In genomic region chr16:92450331-92450730, GRCm38 (mm10) we compare ENCODE assay signal across 21 mouse cellular contexts. TPM values are rescaled to one million over a fixed set of nuclear protein-coding genes. Genes with fewer than 3 reads are reported as not detected.
DNase-seq lines count a peak whose midpoint lies in the region; ATAC-seq and TF ChIP-seq lines count a peak whose summit lies in the region.
"Had no signal": no experiment of that assay in that cellular context is flagged by ENCODE, and none has a peak within 500 bp of the region (broad histone marks: within the 10 kb centered on the region; RNA-seq: fewer than 3 reads in every experiment).

No protein-coding gene starts in this region.

- no peak for ATAC-seq in forebrain, embryonic 14.5 days
- no peak for ATAC-seq in intestine, embryonic 16.5 days
- ATAC-seq in intestine, postnatal 0 days, result no peak
- ATAC-seq: hindbrain, embryonic 16.5 days; intestine, embryonic 15.5 days had no signal

- no peak for TF ChIP-seq POLR2A in brain, embryonic 14.5 days (IDR thresholded peaks at IDR 0.05; ENCODE audit: borderline replicate concordance, extremely low read depth, insufficient read depth, insufficient read length, poor library complexity, severe bottlenecking)

- no peak for DNase-seq in forebrain, embryonic 10.5 days (ENCODE audit: extremely low spot score, low spot score)
- no peak for DNase-seq in forebrain, embryonic 14.5 days (ENCODE audit: low spot score)
- DNase-seq in brain, embryonic 14.5 days (ENCODE audit: low read depth), result peak; percentile 31
- DNase-seq in cerebellum, adult 9-10 months, result peak; percentile 57
- no peak for DNase-seq in layer of hippocampus, postnatal 10 days (ENCODE audit: low spot score in 2 of 2)
- DNase-seq in kidney, postnatal 4 days, result no peak
- DNase-seq: adrenal gland, postnatal 36 days; gastrocnemius, postnatal 10 days; heart, postnatal 4 days; lung, postnatal 4 days; right cerebral cortex, postnatal 25 days; spleen, adult 18-20 months had no signal

- H3K9ac ChIP-seq in forebrain, embryonic 14.5 days (ENCODE audit: low read length), result no peak overlapping the region
- 0 out of 2 replicates have a peak overlapping the region, but pooled peaks have one; percentile 1 for H3K9ac ChIP-seq in intestine, embryonic 16.5 days (ENCODE audit: low read depth, low read length)
- H3K9ac ChIP-seq in intestine, postnatal 0 days (ENCODE audit: low read depth, low read length), result no peak overlapping the region
- H3K9ac ChIP-seq: intestine, embryonic 15.5 days had no signal

- no peaks in the 10 kb centered on the region for H3K9me3 ChIP-seq in forebrain, embryonic 10.5 days
- H3K9me3 ChIP-seq in forebrain, embryonic 14.5 days (replicated peaks; ENCODE audit: control insufficient read depth, low read length), result no peaks in the 10 kb centered on the region
- H3K9me3 ChIP-seq in intestine, embryonic 16.5 days (ENCODE audit: control insufficient read depth, low read length), result no peaks in the 10 kb centered on the region
- no peaks in the 10 kb centered on the region for H3K9me3 ChIP-seq in intestine, postnatal 0 days (ENCODE audit: control insufficient read depth)
- H3K9me3 ChIP-seq: heart, embryonic 10.5 days; intestine, embryonic 15.5 days had no signal

- 92% methylated on average over 8 of the region's 8 CpGs for WGBS in forebrain, embryonic 10.5 days
- 78% methylated on average over 8 of the region's 8 CpGs for WGBS in forebrain, embryonic 14.5 days
- 84% methylated on average over 8 of the region's 8 CpGs for WGBS in intestine, embryonic 16.5 days
- WGBS in intestine, postnatal 0 days, result 88% methylated on average over 8 of the region's 8 CpGs

- H3K27me3 ChIP-seq in forebrain, embryonic 10.5 days (ENCODE audit: poor library complexity, severe bottlenecking), result no peaks in the 10 kb centered on the region
- no peaks in the 10 kb centered on the region for H3K27me3 ChIP-seq in forebrain, embryonic 14.5 days (replicated peaks; ENCODE audit: control insufficient read depth, insufficient read depth, low read length)
- no peaks in the 10 kb centered on the region for H3K27me3 ChIP-seq in intestine, embryonic 16.5 days (replicated peaks; ENCODE audit: control insufficient read depth, insufficient read depth, low read length)
- H3K27me3 ChIP-seq in intestine, postnatal 0 days (replicated peaks; ENCODE audit: control insufficient read depth, insufficient read depth, low read length), result no peaks in the 10 kb centered on the region
- H3K27me3 ChIP-seq: intestine, embryonic 15.5 days had no signal

- H3K36me3 ChIP-seq in forebrain, embryonic 10.5 days (replicated peaks), result peaks cover 19% of the 10 kb centered on the region
- H3K36me3 ChIP-seq in forebrain, embryonic 14.5 days (ENCODE audit: control insufficient read depth, insufficient read depth, low read length), result no peaks in the 10 kb centered on the region
- H3K36me3 ChIP-seq in intestine, embryonic 16.5 days (ENCODE audit: control insufficient read depth, insufficient read depth, low read length), result no peaks in the 10 kb centered on the region
- H3K36me3 ChIP-seq in intestine, postnatal 0 days (ENCODE audit: control insufficient read depth, insufficient read depth), result peaks cover 5% of the 10 kb centered on the region; the same call in 1 of the 2 replicates
- H3K36me3 ChIP-seq: intestine, embryonic 15.5 days had no signal

- TF ChIP-seq CTCF in intestine, postnatal 0 days (IDR thresholded peaks at IDR 0.05; ENCODE audit: low read depth), result no peak
- no peak for TF ChIP-seq CTCF in brain, embryonic 14.5 days (IDR thresholded peaks at IDR 0.05; ENCODE audit: borderline replicate concordance, extremely low read depth, insufficient read depth, insufficient read length)

- no peak overlapping the region for H3K4me3 ChIP-seq in forebrain, embryonic 10.5 days
- no peak overlapping the region for H3K4me3 ChIP-seq in forebrain, embryonic 14.5 days (ENCODE audit: low read depth, low read length)
- H3K4me3 ChIP-seq in intestine, embryonic 16.5 days (ENCODE audit: low read length), result no peak overlapping the region
- no peak overlapping the region for H3K4me3 ChIP-seq in intestine, postnatal 0 days (ENCODE audit: low read depth, low read length)
- H3K4me3 ChIP-seq: erythroblast, embryonic 14.5 days; heart, embryonic 10.5 days; intestine, embryonic 15.5 days had no signal

- 0 out of 2 replicates have a peak overlapping the region, but pooled peaks have one; percentile 27 for H3K27ac ChIP-seq in forebrain, embryonic 10.5 days
- H3K27ac ChIP-seq in forebrain, embryonic 14.5 days (ENCODE audit: low read depth, low read length), result no peak overlapping the region
- no peak overlapping the region for H3K27ac ChIP-seq in intestine, embryonic 16.5 days (ENCODE audit: low read length)
- H3K27ac ChIP-seq in intestine, postnatal 0 days (ENCODE audit: low read depth, low read length), result no peak overlapping the region
- H3K27ac ChIP-seq: intestine, embryonic 15.5 days had no signal

- no peak overlapping the region for H3K4me2 ChIP-seq in forebrain, embryonic 14.5 days (ENCODE audit: low read length)
- no peak overlapping the region for H3K4me2 ChIP-seq in intestine, embryonic 16.5 days (ENCODE audit: low read depth, low read length)
- no peak overlapping the region for H3K4me2 ChIP-seq in intestine, postnatal 0 days (replicated peaks; ENCODE audit: low read depth)
- H3K4me2 ChIP-seq: intestine, embryonic 15.5 days had no signal

- H3K4me1 ChIP-seq in forebrain, embryonic 10.5 days, result peaks cover 6% of the 10 kb centered on the region; the same call in 1 of the 2 replicates
- H3K4me1 ChIP-seq in forebrain, embryonic 14.5 days (ENCODE audit: control insufficient read depth, insufficient read depth, low read length), result no peaks in the 10 kb centered on the region; the same call in 1 of the 2 replicates
- H3K4me1 ChIP-seq in intestine, embryonic 16.5 days (ENCODE audit: control insufficient read depth, insufficient read depth, low read length), result peaks cover 4% of the 10 kb centered on the region; the same call in 1 of the 2 replicates
- H3K4me1 ChIP-seq in intestine, postnatal 0 days (replicated peaks; ENCODE audit: control insufficient read depth, insufficient read depth, low read length), result no peaks in the 10 kb centered on the region

RNA-seq across cellular contexts. Expression of gene Rcan1, which starts 20.3 kb away (rescaled TPM):
- 34.4 and 34.7 TPM in 2 replicates for polyA plus RNA-seq in forebrain, embryonic 10.5 days (2016; fragmentation: Nextera tagmentation; extraction: Ambion mirVana)
- polyA plus RNA-seq in forebrain, embryonic 14.5 days (2014; fragmentation: Nextera tagmentation; extraction: Ambion mirVana), result 46.3 and 49.0 TPM in 2 replicates
- 23.6 and 28.1 TPM in 2 replicates for polyA plus RNA-seq in intestine, embryonic 16.5 days (2015; fragmentation: Nextera tagmentation; extraction: Ambion mirVana)
- polyA plus RNA-seq in intestine, postnatal 0 days (2015; fragmentation: Nextera tagmentation; extraction: Ambion mirVana), result 52.0 and 86.5 TPM in 2 replicates
- 47.7 and 64.6 TPM in 2 replicates for polyA plus RNA-seq in brain, embryonic 14.5 days (2012; rRNA removed)
- total RNA-seq in layer of hippocampus, postnatal 10 days (2021), result 10 to 100 TPM; 40.4 to 43.8 TPM

RNA-seq across cellular contexts. Expression of gene Clic6, which starts 35.2 kb away (rescaled TPM):
- polyA plus RNA-seq in forebrain, embryonic 10.5 days (2016; fragmentation: Nextera tagmentation; extraction: Ambion mirVana), result 4.8 and 5.2 TPM in 2 replicates
- polyA plus RNA-seq in forebrain, embryonic 14.5 days (2014; fragmentation: Nextera tagmentation; extraction: Ambion mirVana), result 3.0 and 4.6 TPM in 2 replicates
- polyA plus RNA-seq in intestine, embryonic 16.5 days (2015; fragmentation: Nextera tagmentation; extraction: Ambion mirVana), result 57.4 and 76.6 TPM in 2 replicates
- 70.7 and 77.8 TPM in 2 replicates for polyA plus RNA-seq in intestine, postnatal 0 days (2015; fragmentation: Nextera tagmentation; extraction: Ambion mirVana)
- polyA plus RNA-seq in brain, embryonic 14.5 days (2012; rRNA removed), result 6.1 and 14.3 TPM in 2 replicates
- 1 to 10 TPM in 1 of 2 experiments, under 1 TPM in 1; 0.56 to 5.3 TPM for total RNA-seq in layer of hippocampus, postnatal 10 days (2021)
- total RNA-seq: granulocyte monocyte progenitor cell, adult 5-6 weeks; monocyte, adult 5-6 weeks; neutrophil, adult 5-6 weeks had no signal
- polyA plus RNA-seq: erythroblast, embryonic 14.5 days had no signal

Comparison
In these comparisons a context has a peak if more than half of its experiments do, and no peak if none do; other contexts are left out.
1. DNase-seq: peak in brain, embryonic 14.5 days (single experiment) and cerebellum, adult 9-10 months (single experiment); none in forebrain, embryonic 10.5 days (single experiment), forebrain, embryonic 14.5 days (single experiment), layer of hippocampus, postnatal 10 days (0 of 2) and kidney, postnatal 4 days (0 of 2).